Comparison of ENCODE assay signal across 8 mouse cellular contexts in the genomic region with DNA sequence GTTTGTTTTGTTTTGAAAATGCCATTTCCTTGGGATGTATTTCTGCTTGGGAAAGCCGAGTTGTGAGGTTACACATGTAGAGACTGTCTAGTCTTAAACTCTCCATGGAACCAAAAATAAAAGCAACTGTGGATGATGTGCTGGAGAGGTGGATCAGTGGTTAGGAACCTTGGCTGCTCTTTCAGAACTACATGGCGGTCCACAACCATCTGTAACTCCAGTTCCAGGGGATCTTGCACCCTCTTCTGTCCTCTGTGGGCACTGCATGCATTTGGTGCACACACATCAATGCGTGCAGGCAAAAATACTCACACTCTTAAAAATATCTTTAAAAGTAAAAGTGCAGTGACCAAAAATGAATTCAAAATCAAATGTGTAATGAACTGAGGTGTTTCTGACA. TPM values are rescaled to one million over a fixed set of nuclear protein-coding genes. Genes with fewer than 3 reads are reported as not detected.
DNase-seq lines count a peak whose midpoint lies in the region; ATAC-seq and TF ChIP-seq lines count a peak whose summit lies in the region.

No protein-coding gene starts in this region.

- WGBS in liver, embryonic 12.5 days (ENCODE audit: insufficient replicate concordance) = 45% methylated on average over 3 of the region's 3 CpGs
- 65% methylated on average over 3 of the region's 3 CpGs for WGBS in spleen, adult 2 months

- intact Hi-C loops in left cerebral cortex, postnatal 4 days (cut with DNase I) = no loop called here
- intact Hi-C loops in left cerebral cortex, postnatal 25 days (cut with DNase I) = loop anchor here (2.0 kb wide), 1 partner anchor 196 kb away; no protein-coding TSS in a partner anchor

- peaks cover 55% of the 10 kb centered on the region for H3K4me1 ChIP-seq in liver, embryonic 12.5 days
- peaks cover 8% of the 10 kb centered on the region; the same call in 1 of the 2 replicates for H3K4me1 ChIP-seq in spleen, adult 2 months (ENCODE audit: control insufficient read depth, insufficient read depth, insufficient read length)

- H3K4me3 ChIP-seq in liver, embryonic 12.5 days = no peak overlapping the region; the same call in 1 of the 2 replicates
- H3K4me3 ChIP-seq in spleen, adult 2 months (ENCODE audit: extremely low read depth, insufficient read depth, insufficient read length) = no peak overlapping the region

- ATAC-seq in liver, embryonic 12.5 days = no peak

- no peak for TF ChIP-seq POLR2A in spleen, adult 2 months (IDR thresholded peaks at IDR 0.05; ENCODE audit: low read depth, low read length)

- H3K9ac ChIP-seq in liver, embryonic 12.5 days = no peak overlapping the region

- no peaks in the 10 kb centered on the region for H3K9me3 ChIP-seq in liver, embryonic 12.5 days (replicated peaks)

- H3K36me3 ChIP-seq in liver, embryonic 12.5 days = peaks cover 17% of the 10 kb centered on the region
- no peaks in the 10 kb centered on the region for H3K36me3 ChIP-seq in spleen, adult 2 months (ENCODE audit: control insufficient read depth, insufficient read depth, low read length)

- H3K27ac ChIP-seq in liver, embryonic 12.5 days = no peak overlapping the region
- no peak overlapping the region for H3K27ac ChIP-seq in spleen, adult 2 months (ENCODE audit: insufficient read depth, low read length)

- H3K4me2 ChIP-seq in liver, embryonic 12.5 days = peak overlapping the region; percentile 81

- H3K27me3 ChIP-seq in liver, embryonic 12.5 days (replicated peaks) = no peaks in the 10 kb centered on the region
- no peaks in the 10 kb centered on the region for H3K27me3 ChIP-seq in spleen, adult 2 months (ENCODE audit: control insufficient read depth, insufficient read depth, low read length)

- peak; percentile 69; the same call in 1 of the 2 replicates for TF ChIP-seq CTCF in spleen, adult 2 months (IDR thresholded peaks at IDR 0.05; ENCODE audit: extremely low read depth, insufficient read depth, insufficient read length, insufficient replicate concordance)

- DNase-seq in cerebellum, postnatal 10 days = peak; percentile 59 to 62
- no peak for DNase-seq in cerebellum, adult 11 months
- DNase-seq in left cerebral cortex, postnatal 4 days = peak; percentile 37
- DNase-seq in left cerebral cortex, adult 8-10 months (ENCODE audit: low spot score in 2 of 2) = no peak
- peak; percentile 54 for DNase-seq in brain, adult 2 months (ENCODE audit: low read depth, low spot score)
- DNase-seq in spleen, adult 2 months (ENCODE audit: low read depth in 1 of 2, low spot score in 2 of 2) = peak in 1 of 2 experiments; percentile 47
- DNase-seq in left cerebral cortex, postnatal 25 days (ENCODE audit: low spot score in 2 of 2) = no peak

RNA-seq across cellular contexts. Expression of a gene that starts 15.4 kb away (rescaled TPM):
- total RNA-seq in left cerebral cortex, postnatal 4 days (2021) = 100 to 1,000 TPM; 179 to 181 TPM
- total RNA-seq in left cerebral cortex, adult 8-10 months (2022) = 10 to 100 TPM; 44.4 to 56.2 (median 52.9) TPM
- 15.6 and 17.8 TPM in 2 replicates for polyA plus RNA-seq in liver, embryonic 12.5 days (2016; fragmentation: Nextera tagmentation; extraction: Ambion mirVana)
- 14.4 and 16.5 TPM in 2 replicates for polyA plus RNA-seq in spleen, adult 2 months (2012; rRNA removed)
- total RNA-seq in left cerebral cortex, postnatal 25 days (2021) = 10 to 100 TPM; 48.3 to 55.4 TPM

RNA-seq across cellular contexts. Expression of a gene that starts 27.4 kb away (rescaled TPM):
- total RNA-seq in left cerebral cortex, postnatal 4 days (2021) = not detected
- not detected for total RNA-seq in left cerebral cortex, adult 8-10 months (2022)
- not detected in 2 replicates for polyA plus RNA-seq in liver, embryonic 12.5 days (2016; fragmentation: Nextera tagmentation; extraction: Ambion mirVana)
- not detected in 2 replicates for polyA plus RNA-seq in spleen, adult 2 months (2012; rRNA removed)
- total RNA-seq in left cerebral cortex, postnatal 25 days (2021) = not detected

RNA-seq across cellular contexts. Expression of a gene that starts 32.1 kb away (rescaled TPM):
- total RNA-seq in left cerebral cortex, postnatal 4 days (2021) = 1 to 10 TPM; 4.8 to 6.0 TPM
- 10 to 100 TPM; 21.3 to 24.4 (median 22.7) TPM for total RNA-seq in left cerebral cortex, adult 8-10 months (2022)
- 2.9 and 3.7 TPM in 2 replicates for polyA plus RNA-seq in liver, embryonic 12.5 days (2016; fragmentation: Nextera tagmentation; extraction: Ambion mirVana)
- 4.1 and 5.1 TPM in 2 replicates for polyA plus RNA-seq in spleen, adult 2 months (2012; rRNA removed)
- total RNA-seq in left cerebral cortex, postnatal 25 days (2021) = 10 to 100 TPM in 1 of 2 experiments, 1 to 10 TPM in 1; 9.6 to 11.1 TPM

RNA-seq across cellular contexts. Expression of a gene that starts 32.3 kb away (rescaled TPM):
- total RNA-seq in left cerebral cortex, postnatal 4 days (2021) = 10 to 100 TPM; 13.0 to 13.2 TPM
- 10 to 100 TPM; 12.5 to 15.6 (median 14.0) TPM for total RNA-seq in left cerebral cortex, adult 8-10 months (2022)
- polyA plus RNA-seq in liver, embryonic 12.5 days (2016; fragmentation: Nextera tagmentation; extraction: Ambion mirVana) = 51.5 and 53.7 TPM in 2 replicates
- 7.4 and 9.8 TPM in 2 replicates for polyA plus RNA-seq in spleen, adult 2 months (2012; rRNA removed)
- total RNA-seq in left cerebral cortex, postnatal 25 days (2021) = 10 to 100 TPM in 1 of 2 experiments, 1 to 10 TPM in 1; 8.7 to 17.3 TPM

Comparison
In these comparisons a context has a peak if more than half of its experiments do, and no peak if none do; other contexts are left out.
1. DNase-seq: peak in cerebellum, postnatal 10 days (2 of 2), left cerebral cortex, postnatal 4 days (single experiment) and brain, adult 2 months (single experiment); none in cerebellum, adult 11 months (single experiment), left cerebral cortex, adult 8-10 months (0 of 2) and left cerebral cortex, postnatal 25 days (0 of 2).